Mouse (Mus musculus) gastrocnemius, postnatal 10 days (tissue): ENCODE measurements around the gene Vmn2r-ps159. TPM values are rescaled to one million over a fixed set of nuclear protein-coding genes. Genes with fewer than 3 reads are reported as not detected.
"Not testable (repeated sequence)": the region's sequence is repeated elsewhere in the genome, so short reads cannot be mapped to it uniquely, and the experiment has no call there.

ENCODE experiments used
- DNase-seq: peaks from one replicate; pipeline ENCODE4 v3.0.0; 2021; ENCODE audit warnings: mixed read lengths
- long read RNA-seq, 2 experiments: library from polyadenylated mRNA; stranded (forward); transcript quantifications; one replicate each; pipeline ENCODE4 v2.0.0; 2021
- total RNA-seq, 2 experiments: library from RNA; stranded (reverse); gene quantifications; 2 replicates each; pipeline ENCODE4 v1.2.3; 2021

The Vmn2r-ps159 gene
- total RNA-seq: not detected
- long read RNA-seq, experiment 1: 0 reads
- long read RNA-seq, experiment 2: 0 reads

DNA sequence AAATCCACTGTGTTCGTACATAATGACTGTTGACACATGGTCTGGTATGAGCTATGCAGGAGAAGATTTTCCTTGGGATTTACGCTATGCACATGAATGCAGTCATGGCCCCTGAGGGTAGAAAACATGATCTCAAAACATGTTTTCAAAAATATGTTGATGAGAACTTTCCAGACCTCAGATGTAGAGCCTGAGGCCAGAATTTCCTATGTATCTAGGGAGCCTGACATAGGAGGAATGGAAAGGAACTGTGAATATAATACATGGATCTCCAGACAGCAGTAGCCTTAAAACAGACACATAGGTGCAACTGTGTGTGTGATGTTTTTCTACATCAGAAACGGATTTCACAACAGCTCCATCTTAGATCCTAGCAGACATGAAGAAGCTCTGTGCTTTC lies at the start of gene Vmn2r-ps159:
TSS of gene Vmn2r-ps159 (plus strand) at position 301 of the 400 bp plus-strand sequence.
- DNase-seq: not testable (repeated sequence)

DNA sequence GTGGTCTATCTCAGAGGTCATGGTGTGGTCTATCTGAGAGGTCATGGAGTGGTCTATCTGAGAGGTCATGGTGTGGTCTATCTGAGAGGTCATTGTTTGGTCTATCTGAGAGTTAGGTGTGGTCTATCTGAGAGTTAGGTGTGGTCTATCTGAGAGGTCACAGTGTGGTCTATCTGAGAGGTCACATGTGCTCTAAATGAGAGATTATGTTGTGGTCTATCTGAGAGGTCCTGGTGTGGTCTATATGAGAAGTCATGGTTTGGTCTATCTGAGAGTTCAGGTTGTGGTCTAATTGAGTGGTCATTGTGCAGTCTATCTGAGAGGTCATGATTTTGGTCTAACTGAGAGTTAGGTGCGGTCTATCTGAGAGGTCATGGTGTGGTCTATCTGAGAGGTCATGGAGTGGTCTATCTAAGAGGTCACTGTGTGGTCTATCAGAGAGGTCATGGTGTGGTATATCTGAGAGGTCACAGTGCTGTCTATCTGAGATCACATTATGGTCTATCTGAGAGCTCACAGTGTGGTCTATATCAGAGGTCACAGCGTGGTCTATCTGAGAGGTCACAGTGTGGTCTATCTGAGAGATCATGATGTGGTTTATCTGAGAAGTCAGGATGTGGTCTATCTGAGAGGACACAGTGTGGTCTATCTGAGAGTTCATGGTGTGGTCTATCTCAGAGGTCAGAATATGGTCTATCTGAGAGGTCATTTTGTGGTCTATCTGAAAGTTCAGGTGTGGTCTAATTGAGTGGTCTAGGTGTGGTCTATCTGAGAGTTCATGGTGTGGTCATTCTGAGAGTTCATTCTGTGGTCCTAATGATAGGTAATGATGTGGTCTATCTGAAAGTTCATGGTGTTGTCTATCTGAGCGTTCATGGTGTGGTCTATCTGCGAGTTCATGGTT lies 10.9 kb downstream of the Vmn2r-ps159 start:
- not testable (repeated sequence) for DNase-seq

- no peak for DNase-seq
Measured at GRCm38 (mm10) chr4:156342569-156343325, 11.8 kb downstream of the Vmn2r-ps159 start.

- DNase-seq: no peak
Measured at GRCm38 (mm10) chr4:156343332-156343731, 12.4 kb downstream of the Vmn2r-ps159 start.

DNA sequence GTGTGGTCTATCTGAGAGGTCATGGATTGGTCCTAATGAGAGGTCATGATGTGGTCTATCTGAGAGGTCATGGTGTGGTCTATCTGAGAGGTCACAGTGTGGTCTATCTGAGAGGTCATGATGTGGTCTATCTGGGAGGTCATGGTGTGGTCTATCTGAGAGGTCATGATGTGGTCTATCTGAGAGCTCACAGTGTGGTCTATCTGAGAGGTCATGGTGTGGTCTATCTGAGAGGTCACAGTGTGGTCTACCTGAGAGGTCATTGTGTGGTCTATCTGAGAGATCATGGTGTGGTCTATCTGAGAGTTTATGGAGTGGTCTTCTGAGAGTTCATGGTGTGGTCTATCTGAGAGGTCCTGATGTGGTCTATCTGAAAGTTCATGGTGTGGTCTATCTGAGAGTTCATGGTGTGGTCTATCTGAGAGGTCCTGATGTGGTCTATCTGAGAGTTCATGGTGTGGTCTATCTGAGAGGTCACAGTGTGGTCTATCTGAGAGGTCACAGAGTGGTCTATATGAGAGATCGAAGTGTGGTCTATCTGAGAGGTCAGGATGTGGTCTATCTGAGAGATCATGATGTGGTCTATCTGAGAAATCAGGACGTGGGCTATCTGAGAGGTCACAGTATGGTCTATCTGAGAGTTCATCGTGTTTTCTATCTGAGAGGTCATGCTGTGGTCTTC lies 26.0 kb downstream of the Vmn2r-ps159 start:
- DNase-seq: not testable (repeated sequence)

Other genes with a start within 250 kb of the Vmn2r-ps159 start
- 1 to 10 TPM; 3.0 to 5.8 TPM for gene 9430015G10Rik, start 221.1 kb upstream of the Vmn2r-ps159 start, total RNA-seq
- under 1 TPM; 0.14 to 0.16 TPM for gene Rnf223, start 200.6 kb upstream of the Vmn2r-ps159 start, total RNA-seq
- gene Agrn, start 133.6 kb upstream of the Vmn2r-ps159 start, total RNA-seq: 10 to 100 TPM; 31.4 to 40.8 TPM
- gene Isg15, start 130.3 kb upstream of the Vmn2r-ps159 start, total RNA-seq: under 1 TPM in 1 of 2 experiments, not detected in 1; 0.33 TPM
- 1 to 10 TPM; 2.7 to 3.2 TPM for gene AW011738, start 127.8 kb upstream of the Vmn2r-ps159 start, total RNA-seq
- gene Perm1, start 115.2 kb upstream of the Vmn2r-ps159 start, total RNA-seq: 10 to 100 TPM; 41.4 to 50.3 TPM
- gene Plekhn1, start 96.2 kb upstream of the Vmn2r-ps159 start, total RNA-seq: 1 to 10 TPM; 6.5 to 8.7 TPM
- 10 to 100 TPM; 28.3 to 31.8 TPM for gene Noc2l, start 95.1 kb upstream of the Vmn2r-ps159 start, total RNA-seq
- under 1 TPM; 0.35 to 0.79 TPM for gene Samd11, start 75.4 kb upstream of the Vmn2r-ps159 start, total RNA-seq